Mouse (Mus musculus) forebrain, embryonic 15.5 days (tissue): ENCODE measurements around the gene Zbtb25. TPM values are rescaled to one million over a fixed set of nuclear protein-coding genes. Genes with fewer than 3 reads are reported as not detected.
A peak's percentile ranks its signal among the peaks of the same experiment; 100 is the strongest.

Experiments
- ATAC-seq: fragments of 200-750 bp; cut with Nextera tagmentation; replicated peaks from 2 replicates; pipeline ENCODE4 v1.8.0; 2017; ENCODE audit warnings: mild to moderate bottlenecking, moderate TSS enrichment, moderate library complexity
- H3K27ac ChIP-seq: fragments of 300-500 bp; sonication (generic); replicated peaks from 2 replicates; pipeline ENCODE4 v1.5.1; 2015; ENCODE audit warnings: mild to moderate bottlenecking, inconsistent platforms
- H3K27me3 ChIP-seq: fragments of 300-500 bp; sonication (generic); 2 replicates; pipeline ENCODE4 v1.6.1; 2015; ENCODE audit warnings: inconsistent platforms
- H3K36me3 ChIP-seq: fragments of 300-500 bp; sonication (generic); 2 replicates; pipeline ENCODE4 v1.6.1; 2015; ENCODE audit warnings: mild to moderate bottlenecking, inconsistent platforms
- H3K4me1 ChIP-seq: fragments of 300-500 bp; sonication (generic); 2 replicates; pipeline ENCODE4 v1.6.1; 2015; ENCODE audit warnings: inconsistent platforms
- H3K4me2 ChIP-seq: fragments of 300-500 bp; sonication (generic); replicated peaks from 2 replicates; pipeline ENCODE4 v1.6.1; 2015; ENCODE audit warnings: mild to moderate bottlenecking, inconsistent platforms
- H3K4me3 ChIP-seq: fragments of 300-500 bp; sonication (generic); 2 replicates; pipeline ENCODE4 v1.5.1; 2015; ENCODE audit warnings: mild to moderate bottlenecking, inconsistent platforms
- H3K9ac ChIP-seq: fragments of 300-500 bp; sonication (generic); replicated peaks from 2 replicates; pipeline ENCODE4 v1.6.1; 2015; ENCODE audit warnings: mild to moderate bottlenecking, inconsistent platforms
- H3K9me3 ChIP-seq: fragments of 300-500 bp; sonication (generic); 2 replicates; pipeline ENCODE4 v1.6.1; 2016; ENCODE audit warnings: inconsistent platforms
- WGBS: fragments of 180-500 bp; shearing (Covaris S2); methylation state at CpG from one replicate; pipeline ENCODE4 v1.1.7; 2015; ENCODE audit warnings: mixed read lengths; 5-methylcytosine and 5-hydroxymethylcytosine counted together
- polyA plus RNA-seq: library from polyadenylated mRNA; unstranded; fragments of >200 nt; fragmentation: Nextera tagmentation; extraction: Ambion mirVana; gene quantifications from 2 replicates; pipeline ENCODE4 v1.2.1, GENCODE M21; 2015

The Zbtb25 gene
- polyA plus RNA-seq, 1 experiment from 2014 or later: 16.2 TPM

DNA sequence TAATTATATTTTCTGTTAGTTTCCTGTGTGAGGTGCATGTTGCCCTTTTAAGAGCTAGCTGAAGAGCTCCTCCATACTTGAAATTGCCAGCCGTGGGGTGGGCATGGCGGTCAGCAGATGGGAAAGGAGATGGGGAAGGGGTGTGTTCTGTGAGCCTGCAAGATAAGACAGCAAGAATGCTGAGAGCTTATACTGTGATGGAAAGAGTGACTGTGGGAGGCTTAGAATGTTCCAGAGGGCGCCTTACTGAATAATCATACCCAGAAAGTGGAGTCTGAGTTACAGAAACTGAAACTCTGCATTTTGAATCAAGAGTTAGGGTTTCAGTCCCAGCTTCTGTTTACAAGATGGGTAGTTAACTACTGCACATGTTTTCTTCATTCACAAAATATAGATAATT lies 6.1 kb upstream of the Zbtb25 start:
- ATAC-seq: no peak
- H3K4me3 ChIP-seq: no peak overlapping the region
- H3K4me2 ChIP-seq: no peak overlapping the region
- H3K9me3 ChIP-seq: no peaks in the 10 kb centered on the region
- H3K36me3 ChIP-seq: no peaks in the 10 kb centered on the region
- no peak overlapping the region for H3K9ac ChIP-seq
- H3K4me1 ChIP-seq: peaks cover 21% of the 10 kb centered on the region
- no peak overlapping the region for H3K27ac ChIP-seq
- no peaks in the 10 kb centered on the region for H3K27me3 ChIP-seq
- 93% methylated on average over 3 of the region's 3 CpGs for WGBS

DNA sequence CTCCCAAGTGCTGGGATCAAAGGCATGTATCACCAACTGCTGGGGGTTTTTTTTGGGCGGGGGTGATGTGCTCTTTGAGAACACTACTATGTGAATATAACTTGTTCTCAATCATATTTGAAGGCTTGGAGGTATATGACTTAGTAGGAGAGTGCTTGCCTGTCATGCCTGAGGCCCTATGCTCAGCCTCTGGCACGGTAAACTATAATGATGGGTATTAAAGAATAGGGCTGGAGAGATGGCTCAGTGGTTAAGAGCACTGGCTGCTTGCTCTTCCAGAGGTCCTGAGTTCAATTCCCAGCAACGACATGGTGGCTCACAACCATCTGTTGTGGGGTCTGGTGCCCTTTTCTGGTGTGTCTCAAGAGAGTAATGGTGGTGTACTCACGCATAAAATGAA lies 5.5 kb upstream of the Zbtb25 start:
- no peaks in the 10 kb centered on the region for H3K27me3 ChIP-seq
- peaks cover 21% of the 10 kb centered on the region for H3K4me1 ChIP-seq
- ATAC-seq: no peak
- no peak overlapping the region for H3K4me2 ChIP-seq
- H3K27ac ChIP-seq: no peak overlapping the region
- H3K9ac ChIP-seq: no peak overlapping the region
- H3K9me3 ChIP-seq: no peaks in the 10 kb centered on the region
- 80% methylated on average over 4 of the region's 4 CpGs for WGBS
- no peaks in the 10 kb centered on the region for H3K36me3 ChIP-seq
- H3K4me3 ChIP-seq: no peak overlapping the region

DNA sequence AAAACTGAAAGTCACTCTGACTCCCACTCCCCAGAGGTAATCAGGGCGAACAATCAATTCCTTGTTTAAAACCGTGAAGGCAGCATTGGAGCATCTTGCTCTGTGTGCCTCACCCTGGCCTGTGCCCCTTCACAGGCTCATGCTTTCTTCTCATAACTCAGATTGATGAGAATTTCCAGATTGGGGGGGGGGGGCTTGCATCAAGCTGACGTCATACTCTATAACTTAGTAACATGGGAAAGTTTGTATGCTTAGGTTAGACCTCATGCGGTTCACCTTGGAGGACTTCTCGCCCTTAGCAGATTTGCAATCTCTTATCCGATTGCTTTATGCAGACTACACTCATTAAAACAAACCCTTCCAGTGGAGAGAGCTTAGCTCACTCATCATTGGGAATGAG lies 4.6 kb upstream of the Zbtb25 start:
- Histone ChIP-seq H3K36me3 (no peaks in the 10 kb centered on the region), H3K4me3 (no peak overlapping the region), H3K4me2 (no peak overlapping the region), H3K27me3 (no peaks in the 10 kb centered on the region), H3K9me3 (no peaks in the 10 kb centered on the region), H3K4me1 (peaks cover 21% of the 10 kb centered on the region), H3K9ac (no peak overlapping the region), H3K27ac (no peak overlapping the region)
- ATAC-seq: no peak
- 78% methylated on average over 6 of the region's 6 CpGs for WGBS

DNA sequence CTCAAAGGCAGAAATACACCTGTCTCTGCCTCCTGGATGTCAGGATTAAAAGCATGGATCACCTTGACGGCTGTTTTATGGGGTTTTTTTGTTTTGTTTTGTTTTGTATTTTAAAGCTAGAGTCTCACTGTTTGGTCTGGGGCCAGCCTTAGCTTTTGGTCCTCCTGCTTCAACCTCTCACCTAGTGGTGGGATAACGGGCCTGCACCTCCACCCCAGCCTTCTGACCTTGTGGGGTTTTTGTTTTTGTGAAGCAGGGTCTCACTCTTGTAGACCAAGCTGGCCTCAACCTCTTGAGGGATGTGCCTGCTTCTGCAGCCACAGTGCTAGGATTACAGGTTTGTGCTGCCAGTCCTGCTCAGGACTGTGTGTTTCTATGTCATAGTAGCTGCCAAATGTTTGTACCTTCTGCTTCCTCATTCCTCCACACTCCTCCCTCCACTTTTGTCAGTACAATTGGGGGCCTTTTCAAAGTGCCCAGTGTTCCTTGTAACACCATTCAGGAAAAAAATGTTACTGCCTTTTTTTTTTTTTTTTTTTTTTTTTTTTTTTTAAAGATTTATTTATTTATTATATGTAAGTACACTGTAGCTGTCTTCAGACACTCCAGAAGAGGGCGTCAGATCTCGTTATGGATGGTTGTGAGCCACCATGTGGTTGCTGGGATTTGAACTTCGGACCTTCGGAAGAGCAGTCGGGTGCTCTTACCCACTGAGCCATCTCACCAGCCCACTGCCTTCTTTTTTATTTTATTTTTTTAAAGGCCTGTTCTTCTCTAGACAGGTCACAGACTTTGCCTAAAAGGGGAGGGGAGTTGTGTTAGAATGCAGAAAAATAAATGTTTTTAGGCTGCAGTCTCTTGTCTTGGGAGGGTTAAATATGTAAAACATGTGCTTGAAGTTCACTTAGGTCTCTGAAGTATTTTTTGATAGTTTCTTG lies 3.7 kb upstream of the Zbtb25 start:
- H3K27me3 ChIP-seq: no peaks in the 10 kb centered on the region
- no peak overlapping the region for H3K4me2 ChIP-seq
- H3K36me3 ChIP-seq: no peaks in the 10 kb centered on the region
- H3K9ac ChIP-seq: no peak overlapping the region
- H3K4me3 ChIP-seq: no peak overlapping the region
- ATAC-seq: no peak
- WGBS: 73% methylated on average over 7 of the region's 7 CpGs
- H3K27ac ChIP-seq: no peak overlapping the region
- H3K4me1 ChIP-seq: peaks cover 28% of the 10 kb centered on the region
- no peaks in the 10 kb centered on the region for H3K9me3 ChIP-seq

GRCm38 (mm10) chr12:76372046-76372445 lies 2.6 kb upstream of the Zbtb25 start:
- H3K4me3 ChIP-seq: peak overlapping the region; percentile 66
- no peaks in the 10 kb centered on the region for H3K36me3 ChIP-seq
- H3K9ac ChIP-seq: no peak overlapping the region; the same call in 1 of the 2 replicates
- peak overlapping the region; percentile 90 for H3K4me2 ChIP-seq
- 44% methylated on average over 7 of the region's 7 CpGs for WGBS
- H3K9me3 ChIP-seq: no peaks in the 10 kb centered on the region
- ATAC-seq: no peak
- H3K27ac ChIP-seq: no peak overlapping the region
- H3K4me1 ChIP-seq: peaks cover 37% of the 10 kb centered on the region
- no peaks in the 10 kb centered on the region for H3K27me3 ChIP-seq

DNA sequence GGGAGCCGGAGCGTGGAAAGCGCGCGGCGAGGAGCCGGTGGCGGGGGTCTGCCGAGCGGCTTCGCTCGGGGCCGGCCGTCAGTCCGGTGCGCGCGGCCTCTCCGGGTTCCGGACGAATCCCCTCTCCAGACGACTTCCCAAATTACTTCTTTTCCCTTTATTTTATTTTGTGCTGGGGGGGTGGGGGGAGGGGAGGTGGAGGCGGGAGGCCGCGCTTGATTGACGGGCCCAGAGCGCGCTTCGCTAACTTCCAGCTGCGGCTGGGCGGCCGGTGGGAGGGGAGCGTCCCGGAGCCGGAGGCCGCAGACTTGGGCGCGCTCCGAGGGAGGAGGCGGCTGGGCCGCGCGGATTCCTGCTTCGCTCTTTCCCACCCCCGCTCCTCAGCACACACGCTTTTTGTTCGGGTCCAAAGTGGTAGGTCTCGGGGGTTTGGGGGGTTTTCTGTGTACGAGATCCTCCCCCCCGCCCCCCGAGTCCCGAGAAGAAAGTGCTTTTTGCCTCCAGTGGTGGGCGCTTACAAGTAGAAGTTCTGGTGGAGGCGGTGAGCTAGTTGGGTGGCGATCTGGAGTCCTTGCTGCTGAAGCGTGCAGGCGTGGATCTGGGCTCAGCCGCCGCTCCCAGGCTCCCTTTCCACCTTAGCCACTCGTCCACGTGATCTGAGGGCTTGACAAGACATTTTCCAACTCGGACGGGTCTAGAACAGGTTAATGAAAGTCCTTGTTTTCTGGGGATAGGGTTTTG lies 1.6 kb upstream of the Zbtb25 start:
- H3K9me3 ChIP-seq: no peaks in the 10 kb centered on the region
- peak overlapping the region; percentile 90 for H3K4me2 ChIP-seq
- H3K4me3 ChIP-seq: peak overlapping the region; percentile 66
- WGBS: under 1% methylated on average over 60 of the region's 63 CpGs
- peak overlapping the region; percentile 99 for H3K9ac ChIP-seq
- H3K4me1 ChIP-seq: peaks cover 37% of the 10 kb centered on the region
- ATAC-seq: peak; percentile 26; the same call in 1 of the 2 replicates
- peak overlapping the region; percentile 98 for H3K27ac ChIP-seq
- H3K27me3 ChIP-seq: no peaks in the 10 kb centered on the region
- H3K36me3 ChIP-seq: no peaks in the 10 kb centered on the region

DNA sequence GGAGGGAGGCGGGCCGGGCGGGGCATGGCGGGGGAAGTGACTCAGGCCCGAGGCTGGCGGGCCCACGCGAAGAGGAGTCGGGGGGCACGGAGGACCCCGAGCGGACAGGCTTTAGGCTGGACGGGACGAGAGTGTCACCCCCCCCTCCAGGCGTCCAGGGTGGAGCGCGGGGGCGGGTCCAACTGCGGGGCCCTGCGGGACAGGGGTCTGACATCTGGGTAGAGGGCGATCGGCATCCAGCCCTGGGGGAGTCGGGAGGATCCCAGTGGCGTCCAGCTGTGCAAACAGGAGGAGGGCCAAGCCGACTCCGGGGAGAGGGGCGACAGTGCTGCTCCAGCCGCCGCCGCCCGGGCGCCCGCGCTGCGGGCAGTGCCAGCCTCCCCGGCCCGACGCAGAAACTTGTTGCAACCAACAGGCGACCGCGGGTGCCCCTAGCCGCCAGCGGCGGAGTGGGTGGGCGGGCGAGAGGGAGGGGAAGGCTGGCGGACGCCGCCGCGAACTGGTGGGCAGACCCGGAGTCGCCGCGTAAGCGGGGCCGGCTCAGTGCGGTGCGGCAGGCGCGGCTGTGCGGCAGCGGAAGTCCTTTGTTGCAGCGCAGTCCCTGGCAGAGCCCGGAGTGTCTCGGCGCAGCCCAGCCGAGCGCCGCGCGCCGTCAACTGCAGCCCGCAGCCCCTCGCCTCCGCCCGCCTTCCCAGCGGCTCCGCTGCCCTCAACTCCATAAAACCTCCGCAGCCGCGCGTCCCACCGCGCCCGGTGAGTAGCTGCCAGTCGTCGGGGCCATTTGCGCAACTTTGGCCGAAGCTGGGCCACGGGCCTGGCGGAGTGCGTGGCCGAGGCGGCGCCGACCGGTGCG lies 802 bp upstream of the Zbtb25 start, which contains the start of gene Zbtb1:
Gene Zbtb1, plus strand, starts transcription at position 289 of the 853 bp plus-strand sequence.
- Histone ChIP-seq H3K4me3 (peak within 1 kb of the TSS; percentile 66), H3K36me3 (no peaks in the 10 kb centered on the region), H3K4me1 (peaks cover 37% of the 10 kb centered on the region), H3K4me2 (peak within 1 kb of the TSS; percentile 90), H3K27me3 (no peaks in the 10 kb centered on the region), H3K9me3 (no peaks in the 10 kb centered on the region), H3K27ac (peak within 1 kb of the TSS; percentile 98), H3K9ac (peak within 1 kb of the TSS; percentile 99)
- WGBS: under 1% methylated on average over 89 of the region's 99 CpGs
- peak; percentile 74 for ATAC-seq

DNA sequence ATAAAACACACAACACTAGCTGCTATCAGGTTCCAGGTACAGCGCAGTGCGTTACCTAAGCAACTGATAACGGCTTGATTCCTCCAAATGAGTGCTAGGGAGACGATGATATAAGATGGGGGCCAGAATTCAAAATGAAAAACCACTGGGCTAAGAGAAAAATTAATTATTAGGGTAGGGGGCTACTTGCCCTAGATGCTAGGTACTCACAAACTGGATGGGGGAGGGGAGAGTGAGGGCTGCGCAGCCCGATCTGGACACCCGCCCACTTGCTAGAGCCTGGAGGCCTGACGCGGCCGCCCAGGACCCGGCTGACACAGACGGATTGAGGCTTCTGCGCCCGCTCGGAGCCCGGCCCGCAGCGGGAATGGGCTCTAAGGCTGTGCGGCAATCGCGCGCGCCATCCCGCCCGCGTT lies 604 bp downstream of the Zbtb25 start:
- peaks cover 37% of the 10 kb centered on the region for H3K4me1 ChIP-seq
- ATAC-seq: no peak
- H3K4me3 ChIP-seq: peak overlapping the region; percentile 66
- H3K9ac ChIP-seq: peak overlapping the region; percentile 99
- H3K4me2 ChIP-seq: peak overlapping the region; percentile 90
- WGBS: under 1% methylated on average over 26 of the region's 26 CpGs
- H3K36me3 ChIP-seq: no peaks in the 10 kb centered on the region
- no peaks in the 10 kb centered on the region for H3K27me3 ChIP-seq
- peak overlapping the region; percentile 98 for H3K27ac ChIP-seq
- no peaks in the 10 kb centered on the region for H3K9me3 ChIP-seq

DNA sequence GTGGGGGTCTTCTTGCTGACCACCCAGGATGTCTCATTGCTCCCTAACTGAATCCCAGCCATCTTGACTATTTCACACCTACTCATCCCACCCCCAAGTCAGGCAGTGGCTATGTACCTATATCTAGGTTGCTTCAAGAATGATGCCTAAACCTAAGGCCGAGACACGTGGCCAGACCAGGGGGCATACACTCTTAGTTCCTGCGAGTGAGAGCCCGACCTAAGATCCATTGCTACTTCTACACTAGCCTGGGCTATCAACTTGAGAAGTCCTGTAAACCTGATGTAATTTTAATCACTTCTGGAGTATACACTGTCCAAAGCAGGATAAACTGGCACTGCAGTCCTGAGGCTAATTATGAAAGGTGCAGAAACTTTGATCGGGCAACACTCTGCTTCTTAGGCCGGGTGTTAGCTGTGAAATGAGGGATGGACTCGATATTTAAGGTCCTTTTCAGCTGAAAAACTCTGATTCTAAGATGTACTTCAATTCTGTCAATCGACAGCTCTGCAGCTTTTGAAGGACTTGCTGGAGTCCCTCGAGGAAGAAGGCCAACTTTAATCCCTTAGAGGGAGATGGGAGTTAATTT lies 1.1 kb downstream of the Zbtb25 start:
- ATAC-seq: no peak
- Histone ChIP-seq H3K36me3 (no peaks in the 10 kb centered on the region), H3K27me3 (no peaks in the 10 kb centered on the region), H3K9ac (peak overlapping the region; percentile 99), H3K4me1 (peaks cover 37% of the 10 kb centered on the region), H3K4me2 (peak overlapping the region; percentile 90), H3K4me3 (peak overlapping the region; percentile 66), H3K9me3 (no peaks in the 10 kb centered on the region), H3K27ac (peak overlapping the region; percentile 98)
- WGBS: 7% methylated on average over 9 of the region's 9 CpGs

DNA sequence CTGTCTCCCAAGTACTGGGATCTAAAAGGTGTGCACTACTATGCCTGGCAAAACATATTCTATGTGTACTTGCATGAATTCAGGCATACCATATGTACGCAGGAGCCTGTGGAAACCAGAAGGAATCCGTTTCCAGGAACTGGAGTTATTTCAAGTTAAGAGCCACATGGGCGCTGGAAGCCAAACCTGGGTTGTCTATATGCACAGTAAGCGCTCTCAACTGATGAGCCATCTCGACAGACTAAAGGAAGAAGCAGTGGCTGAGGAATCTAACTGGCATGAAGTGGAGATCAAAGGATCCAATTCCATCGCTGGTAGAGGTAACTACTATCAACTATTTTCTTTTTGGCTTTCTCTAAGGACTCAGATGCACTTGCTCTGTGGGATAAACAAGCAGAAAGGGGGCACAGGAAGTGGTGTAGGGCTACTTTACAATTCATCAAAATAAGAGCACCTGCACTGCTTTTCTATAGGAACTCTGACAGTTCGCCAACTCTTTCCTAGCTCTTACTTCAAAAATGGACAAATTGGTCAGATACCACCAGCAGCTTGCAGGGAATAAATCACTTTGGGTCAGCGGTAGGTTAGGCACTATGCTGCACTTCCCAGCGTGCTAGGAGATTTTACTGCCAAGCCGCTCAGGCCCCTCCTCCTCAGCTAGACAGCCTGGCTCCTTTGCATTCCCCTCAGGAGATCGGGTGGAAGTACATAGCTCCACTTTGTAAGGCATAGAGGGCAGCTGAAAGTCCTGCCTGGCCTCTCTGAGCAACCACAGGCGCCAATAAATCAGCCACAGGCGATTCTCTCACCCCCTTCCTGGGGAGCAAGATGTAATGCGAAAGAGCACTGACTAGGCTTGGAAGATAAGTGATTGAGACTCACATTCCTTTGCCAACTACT lies 2.1 kb downstream of the Zbtb25 start:
- H3K27me3 ChIP-seq: no peaks in the 10 kb centered on the region
- H3K9me3 ChIP-seq: no peaks in the 10 kb centered on the region
- no peaks in the 10 kb centered on the region for H3K36me3 ChIP-seq
- ATAC-seq: no peak
- peak overlapping the region; percentile 66 for H3K4me3 ChIP-seq
- WGBS: 24% methylated on average over 14 of the region's 14 CpGs
- H3K27ac ChIP-seq: no peak overlapping the region
- peaks cover 34% of the 10 kb centered on the region for H3K4me1 ChIP-seq
- H3K4me2 ChIP-seq: peak overlapping the region; percentile 90
- H3K9ac ChIP-seq: peak overlapping the region; percentile 99; the same call in 1 of the 2 replicates
